Mouse (Mus musculus): Measurements from ENCODE around the gene Cryzl1. TPM values are rescaled to one million over a fixed set of nuclear protein-coding genes. Genes with fewer than 3 reads are reported as not detected.
A peak's percentile ranks its signal among the peaks of the same experiment; 100 is the strongest.

Gene Cryzl1
- polyA plus RNA-seq, 1 experiment = 27.6 TPM

DNA sequence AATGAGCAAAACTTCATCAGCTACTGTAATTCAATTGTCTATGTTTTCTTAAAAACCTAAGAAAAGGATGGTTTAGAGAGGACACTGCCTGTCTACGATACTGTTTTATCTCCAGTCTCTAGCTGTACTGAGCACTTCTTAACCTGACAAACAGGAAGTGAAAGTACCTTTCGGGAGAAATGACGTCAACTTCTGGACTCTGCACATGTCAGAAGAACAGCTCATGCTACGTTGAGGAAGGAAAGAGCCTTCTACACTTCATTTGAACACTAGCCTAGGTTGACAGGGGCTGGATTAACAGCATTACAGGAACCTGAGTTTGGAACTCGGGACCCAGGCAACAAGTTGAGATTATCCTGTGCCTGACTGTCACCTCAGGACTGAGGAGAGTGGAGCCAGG is 43.2 kb downstream of the Cryzl1 start:
- TF ChIP-seq MYOD1 (IDR thresholded peaks at IDR 0.05; ENCODE audit: control insufficient read depth in 1 of 3, insufficient read length in 2 of 3, low read depth in 2 of 3) (no peak), TCF3 (IDR thresholded peaks at IDR 0.05; ENCODE audit: insufficient read length, low read depth) (no peak), CEBPB (IDR thresholded peaks at IDR 0.05; ENCODE audit: insufficient read depth, poor library complexity, severe bottlenecking) (no peak), POLR2A (IDR thresholded peaks at IDR 0.05; ENCODE audit: insufficient read length, low read depth) (no peak), SRF (IDR thresholded peaks at IDR 0.05; ENCODE audit: control insufficient read depth, insufficient read length, low read depth) (no peak), POLR2AphosphoS2 (IDR thresholded peaks at IDR 0.05; ENCODE audit: insufficient read length, low read depth) (no peak), MAX (IDR thresholded peaks at IDR 0.05; ENCODE audit: low read depth) (no peak), USF1 (IDR thresholded peaks at IDR 0.05; ENCODE audit: low read depth) (no peak), MYOG (IDR thresholded peaks at IDR 0.05; ENCODE audit: control insufficient read depth in 1 of 3, insufficient read depth in 1 of 3, insufficient read length in 2 of 3, low read depth in 2 of 3) (no peak), E2F4 (IDR thresholded peaks at IDR 0.05; ENCODE audit: insufficient read depth) (no peak), REST (IDR thresholded peaks at IDR 0.05; ENCODE audit: insufficient read depth, insufficient read length) (no peak), TCF12 (IDR thresholded peaks at IDR 0.05; ENCODE audit: insufficient read depth, poor library complexity, severe bottlenecking) (no peak)
- Histone ChIP-seq H3K4me3 (no peak overlapping the region), H3K36me3 (ENCODE audit: control insufficient read depth, insufficient read depth) (peaks cover 4% of the 10 kb centered on the region), H3K4me2 (ENCODE audit: low read depth) (no peak overlapping the region), H3K27me3 (ENCODE audit: control insufficient read depth, insufficient read depth, insufficient read length) (no peaks in the 10 kb centered on the region), H3K79me2 (ENCODE audit: control insufficient read depth, insufficient read depth) (peaks cover 4% of the 10 kb centered on the region), H3ac (ENCODE audit: control insufficient read depth, insufficient read length) (no peak overlapping the region)

DNA sequence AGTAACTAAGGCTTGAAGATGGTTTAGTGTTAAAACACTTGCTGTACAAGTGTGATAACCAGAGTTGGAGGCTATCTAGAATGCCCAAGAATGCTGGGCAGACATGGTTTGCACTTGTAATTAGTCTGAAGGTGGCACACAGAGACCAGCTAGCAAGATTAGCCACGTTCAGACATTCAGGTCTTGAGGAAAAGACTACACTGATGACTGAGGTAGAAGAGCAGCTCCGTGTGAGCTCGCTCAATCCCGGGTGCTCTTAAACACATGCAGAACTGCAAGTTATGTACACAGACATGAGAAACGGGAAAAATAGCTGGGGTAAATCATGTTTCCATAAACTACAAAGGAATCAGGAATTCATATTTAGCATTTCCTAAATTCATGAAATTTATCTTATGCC is 48.1 kb downstream of the Cryzl1 start:
- Histone ChIP-seq H3K36me3 (ENCODE audit: control insufficient read depth, insufficient read depth) (peaks cover 46% of the 10 kb centered on the region), H3K79me2 (ENCODE audit: control insufficient read depth, insufficient read depth) (no peaks in the 10 kb centered on the region), H3K4me2 (ENCODE audit: low read depth) (no peak overlapping the region), H3K27me3 (ENCODE audit: control insufficient read depth, insufficient read depth, insufficient read length) (no peaks in the 10 kb centered on the region), H3K4me3 (no peak overlapping the region), H3ac (ENCODE audit: control insufficient read depth, insufficient read length) (no peak overlapping the region)
- TF ChIP-seq CEBPB (IDR thresholded peaks at IDR 0.05; ENCODE audit: insufficient read depth, poor library complexity, severe bottlenecking) (no peak), SRF (IDR thresholded peaks at IDR 0.05; ENCODE audit: control insufficient read depth, insufficient read length, low read depth) (no peak), POLR2AphosphoS2 (IDR thresholded peaks at IDR 0.05; ENCODE audit: insufficient read length, low read depth) (peak; percentile 72)

DNA sequence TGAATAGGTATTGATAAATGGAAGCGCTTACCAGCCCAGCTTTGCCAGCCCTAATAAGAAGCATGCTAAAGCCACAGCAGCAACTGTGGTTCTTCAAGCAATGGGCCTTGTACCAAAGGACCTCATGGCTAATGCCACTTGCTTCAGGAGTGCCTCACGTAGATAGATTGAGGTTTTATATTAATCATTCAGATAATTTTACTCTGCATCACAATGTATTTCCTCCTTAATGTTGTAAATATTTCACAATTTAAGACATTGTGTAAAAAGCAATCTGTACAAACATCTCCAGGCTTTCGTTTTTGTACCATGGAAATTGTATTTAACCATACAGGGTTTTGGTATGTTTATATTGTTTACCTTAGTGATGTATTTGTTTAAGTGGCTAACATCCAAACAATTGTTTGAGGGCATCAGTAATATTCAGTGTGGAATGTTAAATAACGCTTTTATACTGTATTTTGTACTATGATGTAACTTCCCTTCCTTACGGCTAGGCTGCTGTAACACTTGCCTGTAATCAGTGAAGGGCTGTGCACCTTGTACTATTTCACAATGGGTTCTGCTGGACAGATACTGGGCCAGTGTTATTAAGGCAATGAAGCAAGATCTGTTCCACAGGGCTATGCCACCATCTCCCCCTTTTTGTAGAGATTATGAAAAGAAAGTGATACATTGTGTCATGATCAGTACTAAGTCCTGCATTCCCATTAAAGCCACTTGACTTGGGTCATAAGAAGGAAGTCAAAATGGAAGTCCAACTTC is 50.4 kb downstream of the Cryzl1 start:
- H3K79me2 ChIP-seq (ENCODE audit: control insufficient read depth, insufficient read depth) = no peaks in the 10 kb centered on the region
- H3K27me3 ChIP-seq (ENCODE audit: control insufficient read depth, insufficient read depth, insufficient read length) = no peaks in the 10 kb centered on the region
- H3K36me3 ChIP-seq (ENCODE audit: control insufficient read depth, insufficient read depth) = peaks cover 69% of the 10 kb centered on the region
- TF ChIP-seq TCF12 (IDR thresholded peaks at IDR 0.05; ENCODE audit: insufficient read depth, poor library complexity, severe bottlenecking) = no peak
- no peak for TF ChIP-seq E2F4 (IDR thresholded peaks at IDR 0.05; ENCODE audit: insufficient read depth)
- no peak for TF ChIP-seq CEBPB (IDR thresholded peaks at IDR 0.05; ENCODE audit: insufficient read depth, poor library complexity, severe bottlenecking)
- TF ChIP-seq REST (IDR thresholded peaks at IDR 0.05; ENCODE audit: insufficient read depth, insufficient read length) = no peak
- TF ChIP-seq MYOG (IDR thresholded peaks at IDR 0.05; ENCODE audit: control insufficient read depth in 1 of 3, insufficient read depth in 1 of 3, insufficient read length in 2 of 3, low read depth in 2 of 3) = no peak
- H3ac ChIP-seq (ENCODE audit: control insufficient read depth, insufficient read length) = no peak overlapping the region
- H3K4me2 ChIP-seq (ENCODE audit: low read depth) = no peak overlapping the region
- no peak overlapping the region for H3K4me3 ChIP-seq

DNA sequence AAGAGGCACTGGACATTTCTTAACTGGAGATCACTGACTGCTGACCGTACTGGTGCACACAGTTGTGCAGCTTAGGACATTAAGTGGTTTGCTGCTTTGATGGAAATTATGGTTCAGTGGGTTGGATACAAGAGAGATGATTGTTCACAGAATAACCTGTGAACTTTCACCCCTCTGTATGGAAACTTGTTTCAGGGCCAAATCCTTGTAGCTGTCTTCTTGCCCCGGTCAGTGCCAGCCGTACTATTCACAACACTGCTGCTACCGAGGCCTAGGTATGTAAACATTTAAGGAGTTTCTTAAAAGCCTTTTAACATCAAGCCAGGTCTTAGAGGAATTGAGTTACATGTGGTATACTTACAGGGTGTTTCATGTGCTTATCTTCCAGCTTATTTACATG is 54.3 kb downstream of the Cryzl1 start:
- TF ChIP-seq POLR2AphosphoS2 (IDR thresholded peaks at IDR 0.05; ENCODE audit: insufficient read length, low read depth) (no peak), TCF12 (IDR thresholded peaks at IDR 0.05; ENCODE audit: insufficient read depth, poor library complexity, severe bottlenecking) (no peak), POLR2A (IDR thresholded peaks at IDR 0.05; ENCODE audit: insufficient read length, low read depth) (no peak), USF1 (IDR thresholded peaks at IDR 0.05; ENCODE audit: low read depth) (no peak), MYOG (IDR thresholded peaks at IDR 0.05; ENCODE audit: control insufficient read depth in 1 of 3, insufficient read depth in 1 of 3, insufficient read length in 2 of 3, low read depth in 2 of 3) (no peak), TCF3 (IDR thresholded peaks at IDR 0.05; ENCODE audit: insufficient read length, low read depth) (no peak), E2F4 (IDR thresholded peaks at IDR 0.05; ENCODE audit: insufficient read depth) (no peak), CEBPB (IDR thresholded peaks at IDR 0.05; ENCODE audit: insufficient read depth, poor library complexity, severe bottlenecking) (no peak), MYOD1 (IDR thresholded peaks at IDR 0.05; ENCODE audit: control insufficient read depth in 1 of 3, insufficient read length in 2 of 3, low read depth in 2 of 3) (no peak), REST (IDR thresholded peaks at IDR 0.05; ENCODE audit: insufficient read depth, insufficient read length) (no peak)
- no peaks in the 10 kb centered on the region for H3K79me2 ChIP-seq (ENCODE audit: control insufficient read depth, insufficient read depth)
- H3ac ChIP-seq (ENCODE audit: control insufficient read depth, insufficient read length) = no peak overlapping the region
- peaks cover 95% of the 10 kb centered on the region for H3K36me3 ChIP-seq (ENCODE audit: control insufficient read depth, insufficient read depth)
- no peak overlapping the region for H3K4me2 ChIP-seq (ENCODE audit: low read depth)
- no peaks in the 10 kb centered on the region for H3K27me3 ChIP-seq (ENCODE audit: control insufficient read depth, insufficient read depth, insufficient read length)
- no peak overlapping the region for H3K4me3 ChIP-seq

DNA sequence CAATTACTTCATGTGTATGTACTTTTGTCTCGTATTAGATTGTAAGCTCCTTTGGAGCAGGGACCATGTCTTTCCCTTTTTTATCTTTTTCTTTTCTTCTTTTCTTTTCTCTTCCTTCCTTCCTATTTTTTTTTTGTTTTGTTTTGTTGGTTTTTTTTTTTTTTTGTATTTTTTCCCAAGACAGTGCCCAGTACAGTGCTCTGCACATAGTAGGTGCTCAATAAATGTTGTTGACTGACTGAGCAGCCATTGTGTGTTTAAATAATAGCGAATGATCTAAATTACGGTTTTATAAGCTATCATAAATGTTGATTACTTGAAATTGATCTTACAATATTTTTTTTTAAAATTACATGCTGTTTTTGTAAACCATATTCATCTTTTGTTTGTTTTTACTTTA is 65.0 kb downstream of the Cryzl1 start:
- TF ChIP-seq TCF12 (IDR thresholded peaks at IDR 0.05; ENCODE audit: insufficient read depth, poor library complexity, severe bottlenecking) (no peak), CEBPB (IDR thresholded peaks at IDR 0.05; ENCODE audit: insufficient read depth, poor library complexity, severe bottlenecking) (no peak), REST (IDR thresholded peaks at IDR 0.05; ENCODE audit: insufficient read depth, insufficient read length) (no peak), E2F4 (IDR thresholded peaks at IDR 0.05; ENCODE audit: insufficient read depth) (no peak), TCF3 (IDR thresholded peaks at IDR 0.05; ENCODE audit: insufficient read length, low read depth) (no peak), MAX (IDR thresholded peaks at IDR 0.05; ENCODE audit: low read depth) (no peak), MYOG (IDR thresholded peaks at IDR 0.05; ENCODE audit: control insufficient read depth in 1 of 3, insufficient read depth in 1 of 3, insufficient read length in 2 of 3, low read depth in 2 of 3) (no peak), MYOD1 (IDR thresholded peaks at IDR 0.05; ENCODE audit: control insufficient read depth in 1 of 3, insufficient read length in 2 of 3, low read depth in 2 of 3) (no peak), POLR2A (IDR thresholded peaks at IDR 0.05; ENCODE audit: insufficient read length, low read depth) (no peak), SRF (IDR thresholded peaks at IDR 0.05; ENCODE audit: control insufficient read depth, insufficient read length, low read depth) (no peak), POLR2AphosphoS2 (IDR thresholded peaks at IDR 0.05; ENCODE audit: insufficient read length, low read depth) (no peak), USF1 (IDR thresholded peaks at IDR 0.05; ENCODE audit: low read depth) (no peak)
- H3K27me3 ChIP-seq (ENCODE audit: control insufficient read depth, insufficient read depth, insufficient read length) = no peaks in the 10 kb centered on the region
- no peak overlapping the region for H3K4me2 ChIP-seq (ENCODE audit: low read depth)
- peaks cover 64% of the 10 kb centered on the region for H3K79me2 ChIP-seq (ENCODE audit: control insufficient read depth, insufficient read depth)
- no peak overlapping the region for H3ac ChIP-seq (ENCODE audit: control insufficient read depth, insufficient read length)
- H3K4me3 ChIP-seq = no peak overlapping the region
- peaks cover 70% of the 10 kb centered on the region for H3K36me3 ChIP-seq (ENCODE audit: control insufficient read depth, insufficient read depth)
